Comparison of ENCODE assay signal across 8 mouse cellular contexts in genomic region chr4:108031502-108032351, GRCm38 (mm10).
DNase-seq lines count a peak whose midpoint lies in the region; ATAC-seq lines count a peak whose summit lies in the region.

No protein-coding gene starts in this region.

- peak; percentile 27; the same call in 1 of the 2 replicates for ATAC-seq in common myeloid progenitor, adult 5-6 weeks (replicated peaks; ENCODE audit: low read depth, poor library complexity, severe bottlenecking)
- ATAC-seq in intestine, embryonic 14.5 days (replicated peaks; ENCODE audit: low FRiP score, low TSS enrichment, low read depth): peak; percentile 44
- ATAC-seq in liver, embryonic 11.5 days (replicated peaks; ENCODE audit: low FRiP score): no peak

- H3K4me3 ChIP-seq in intestine, embryonic 14.5 days (ENCODE audit: low read depth, low read length): peak overlapping the region; percentile 61
- peak overlapping the region; percentile 56 for H3K4me3 ChIP-seq in liver, embryonic 11.5 days (ENCODE audit: low read depth, low read length)

- peak overlapping the region; percentile 100 for H3K4me2 ChIP-seq in intestine, embryonic 14.5 days (ENCODE audit: low read length)
- H3K4me2 ChIP-seq in liver, embryonic 11.5 days: peak overlapping the region; percentile 88

- H3K9ac ChIP-seq in intestine, embryonic 14.5 days (ENCODE audit: low read length): peak overlapping the region; percentile 41
- no peak overlapping the region; the same call in 1 of the 2 replicates for H3K9ac ChIP-seq in liver, embryonic 11.5 days (ENCODE audit: low read depth, low read length)

- peaks cover 38% of the 10 kb centered on the region for H3K27me3 ChIP-seq in intestine, embryonic 14.5 days (replicated peaks; ENCODE audit: control insufficient read depth, insufficient read depth, low read length)
- H3K27me3 ChIP-seq in liver, embryonic 11.5 days (replicated peaks; ENCODE audit: control insufficient read depth, insufficient read depth, low read length): peaks cover 53% of the 10 kb centered on the region

- no peaks in the 10 kb centered on the region for H3K9me3 ChIP-seq in intestine, embryonic 14.5 days (ENCODE audit: control insufficient read depth, low read length)
- H3K9me3 ChIP-seq in liver, embryonic 11.5 days (ENCODE audit: control insufficient read depth, low read length): no peaks in the 10 kb centered on the region

- H3K27ac ChIP-seq in intestine, embryonic 14.5 days (ENCODE audit: low read depth): no peak overlapping the region
- H3K27ac ChIP-seq in liver, embryonic 11.5 days (ENCODE audit: low read depth, low read length): no peak overlapping the region

- WGBS in intestine, embryonic 14.5 days: under 1% methylated on average over 86 of the region's 86 CpGs
- WGBS in liver, embryonic 11.5 days: under 1% methylated on average over 82 of the region's 86 CpGs

- H3K36me3 ChIP-seq in intestine, embryonic 14.5 days (ENCODE audit: control insufficient read depth, insufficient read depth, low read length): no peaks in the 10 kb centered on the region
- no peaks in the 10 kb centered on the region for H3K36me3 ChIP-seq in liver, embryonic 11.5 days (ENCODE audit: control insufficient read depth, insufficient read depth, low read length)

- DNase-seq in cerebellum, adult 8-10 months: peak; percentile 26
- DNase-seq in cerebellum, adult 11-12 months: no peak
- DNase-seq in gastrocnemius, postnatal 4 days (ENCODE audit: low spot score in 2 of 2): peak; percentile 48 to 71
- DNase-seq in intestine, embryonic 14.5 days (ENCODE audit: low spot score): peak; percentile 68
- DNase-seq in liver, embryonic 11.5 days (ENCODE audit: low spot score): no peak
- peak; percentile 51 for DNase-seq in neural tube, embryonic 10.5 days (ENCODE audit: extremely low spot score, low spot score)
- DNase-seq in urinary bladder, postnatal 14 days (ENCODE audit: low spot score): peak; percentile 69

- H3K4me1 ChIP-seq in intestine, embryonic 14.5 days (replicated peaks; ENCODE audit: control insufficient read depth, insufficient read depth, low read length): peaks cover 9% of the 10 kb centered on the region; the same call in 1 of the 2 replicates
- peaks cover 15% of the 10 kb centered on the region for H3K4me1 ChIP-seq in liver, embryonic 11.5 days (replicated peaks; ENCODE audit: control insufficient read depth, insufficient read depth, low read length)

Comparison
In these comparisons a context has a peak if more than half of its experiments do, and no peak if none do; other contexts are left out.
1. DNase-seq: peak in cerebellum, adult 8-10 months (single experiment), gastrocnemius, postnatal 4 days (2 of 2), intestine, embryonic 14.5 days (single experiment), neural tube, embryonic 10.5 days (single experiment) and urinary bladder, postnatal 14 days (single experiment); none in cerebellum, adult 11-12 months (single experiment) and liver, embryonic 11.5 days (single experiment).